Mouse (Mus musculus): ENCODE measurements at regions not wholly inside any gene's neighbourhood (a gene's known extent, or its start where the extent isn't known, plus 50 kb on each side); places are given as distances from the start of the nearest gene placed in this dataset.

- no peak for TF ChIP-seq CTCF (conservative IDR thresholded peaks at IDR 0.05)
- H3K27ac ChIP-seq, result no peak overlapping the region
- no peak overlapping the region for H3K4me3 ChIP-seq
- no peak for DNase-seq (ENCODE audit: low spot score in 2 of 2)
These were observed 89.1 kb downstream of the Kcnj2 start for GRCm38 (mm10) chr11:111155023-111155422.

- no peak for TF ChIP-seq CTCF (conservative IDR thresholded peaks at IDR 0.05)
- Histone ChIP-seq H3K4me3 (no peak overlapping the region), H3K27ac (no peak overlapping the region)
- DNase-seq (ENCODE audit: low spot score in 2 of 2), result no peak
These were observed 89.8 kb downstream of the Kcnj2 start for GRCm38 (mm10) chr11:111155747-111156146.

GRCm38 (mm10) chr11:111159299-111159698 lies 93.3 kb downstream of the Kcnj2 start:
- DNase-seq (ENCODE audit: low spot score in 2 of 2), result no peak
- TF ChIP-seq CTCF (conservative IDR thresholded peaks at IDR 0.05), result no peak
- H3K4me3 ChIP-seq, result no peak overlapping the region
- no peak overlapping the region for H3K27ac ChIP-seq

DNA sequence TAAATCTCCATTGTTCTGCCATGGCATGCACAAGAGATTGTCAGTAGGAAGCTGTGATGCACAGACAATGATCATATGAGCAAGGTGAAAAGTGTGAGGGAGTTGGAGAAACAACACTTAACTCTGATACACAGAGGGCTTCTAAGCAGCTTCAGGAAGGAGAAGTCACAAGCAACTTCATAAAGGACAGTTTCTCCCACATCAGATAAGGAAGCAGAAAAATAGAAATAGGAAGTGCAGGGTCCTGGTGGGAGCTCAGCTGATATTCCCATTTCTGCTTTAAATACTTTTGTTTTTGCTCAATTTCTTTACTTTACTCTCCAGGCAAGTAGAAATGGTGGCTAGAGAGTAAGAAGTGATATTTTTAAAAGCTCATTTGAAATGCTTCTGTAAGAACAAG lies 98.9 kb downstream of the Kcnj2 start:
- no peak overlapping the region for H3K27ac ChIP-seq
- no peak for DNase-seq (ENCODE audit: low spot score in 2 of 2)
- TF ChIP-seq CTCF (conservative IDR thresholded peaks at IDR 0.05), result no peak
- H3K4me3 ChIP-seq, result no peak overlapping the region

DNA sequence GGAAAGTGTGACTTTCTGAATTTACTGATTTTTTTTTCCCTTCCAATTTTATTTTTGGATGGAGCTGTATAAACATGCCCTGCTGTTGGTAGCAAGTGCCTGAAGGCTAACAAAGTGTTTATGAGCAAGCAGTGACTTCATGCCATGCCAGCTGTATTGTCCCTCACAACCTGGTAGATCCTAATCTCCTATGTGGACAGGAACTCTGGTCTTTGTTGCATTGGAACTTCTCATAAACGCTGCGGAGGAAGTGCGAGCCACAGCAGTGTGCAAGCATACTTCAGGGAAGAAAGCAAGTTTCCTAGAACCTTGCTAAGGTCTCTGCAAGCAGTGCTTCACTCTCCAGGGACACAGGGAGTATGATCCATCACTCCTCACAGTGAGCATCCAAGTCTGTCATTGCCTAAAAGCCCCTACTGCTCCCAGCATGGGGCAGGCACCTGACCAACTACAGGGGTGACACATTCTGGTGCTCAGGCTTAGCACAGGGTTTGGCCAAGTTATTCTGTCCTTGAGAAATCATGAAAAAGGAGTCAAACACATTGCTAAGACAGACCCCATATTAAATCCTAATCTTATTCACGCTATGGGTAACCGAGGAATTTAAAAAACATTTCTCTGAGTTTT lies 104.3 kb downstream of the Kcnj2 start:
- Histone ChIP-seq H3K4me3 (no peak overlapping the region), H3K27ac (no peak overlapping the region)
- no peak for DNase-seq (ENCODE audit: low spot score in 2 of 2)
- TF ChIP-seq CTCF (conservative IDR thresholded peaks at IDR 0.05), result no peak

GRCm38 (mm10) chr11:111173525-111173924 lies 107.6 kb downstream of the Kcnj2 start:
- Histone ChIP-seq H3K27ac (no peak overlapping the region), H3K4me3 (no peak overlapping the region)
- no peak for TF ChIP-seq CTCF (conservative IDR thresholded peaks at IDR 0.05)
- no peak for DNase-seq (ENCODE audit: low spot score in 2 of 2)

DNA sequence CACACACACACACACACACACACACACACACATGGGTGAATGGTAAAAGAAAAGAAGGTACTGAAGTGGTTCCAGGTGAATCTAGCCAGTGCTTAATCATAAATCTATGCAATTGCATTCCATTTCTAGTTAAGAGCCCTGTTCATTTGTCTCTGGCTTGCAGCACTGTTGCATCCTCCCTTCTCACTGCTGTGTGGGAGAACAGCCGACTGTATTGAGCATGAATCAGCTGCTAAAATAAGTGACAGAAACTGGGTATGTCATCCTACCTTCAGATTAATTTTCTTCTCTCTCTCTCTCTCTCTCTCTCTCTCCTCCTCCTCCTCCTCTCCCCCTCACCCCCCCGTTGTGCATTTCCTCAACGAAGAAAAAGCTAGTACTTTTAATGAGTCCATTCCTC lies 109.6 kb downstream of the Kcnj2 start:
- TF ChIP-seq CTCF (conservative IDR thresholded peaks at IDR 0.05), result no peak
- Histone ChIP-seq H3K4me3 (no peak overlapping the region), H3K27ac (peak overlapping the region; percentile 68; the same call in 1 of the 2 replicates)
- peak; percentile 16 to 39 for DNase-seq (ENCODE audit: low spot score in 2 of 2)

DNA sequence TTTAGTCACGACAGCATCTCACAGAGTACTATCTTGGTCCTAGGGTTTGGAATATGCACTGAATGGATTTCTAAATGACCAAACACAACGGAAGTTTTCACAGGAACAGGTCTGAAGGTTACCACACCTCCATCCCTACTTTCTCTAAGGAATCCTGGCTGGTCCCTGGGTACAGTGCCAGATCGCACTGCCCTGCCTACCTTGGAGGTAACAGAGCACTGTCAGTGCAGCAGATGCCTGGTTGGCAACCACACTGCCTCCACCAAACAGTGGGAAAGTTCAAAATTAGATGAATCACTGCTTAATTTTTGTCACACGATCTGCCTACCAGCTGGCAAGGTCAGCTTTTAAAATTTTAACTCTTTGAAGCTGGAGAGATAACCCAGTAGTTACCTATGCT lies 111.6 kb downstream of the Kcnj2 start:
- peak in 1 of 2 experiments; percentile 20 for DNase-seq (ENCODE audit: low spot score in 2 of 2)
- Histone ChIP-seq H3K4me3 (no peak overlapping the region), H3K27ac (peak overlapping the region; percentile 18; the same call in 1 of the 2 replicates)
- TF ChIP-seq CTCF (conservative IDR thresholded peaks at IDR 0.05), result no peak

DNA sequence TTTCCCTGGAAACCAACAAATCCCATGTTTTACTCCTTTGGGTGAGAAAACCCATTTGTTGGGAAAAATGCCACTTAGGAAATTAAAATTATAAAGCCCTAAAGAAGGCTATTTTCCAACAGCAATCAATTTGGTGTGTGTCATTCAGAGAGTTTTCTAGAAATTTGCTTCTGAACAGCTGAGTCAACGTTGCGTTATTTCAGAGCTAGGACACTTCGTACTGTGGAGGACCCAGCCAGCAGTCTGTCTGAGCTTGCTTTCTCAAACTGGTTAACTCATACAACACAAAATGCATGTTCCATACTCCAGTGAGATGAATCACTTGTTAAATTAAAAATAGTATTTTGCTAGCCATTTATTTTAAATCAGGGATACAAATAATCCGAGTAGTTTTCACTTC lies 131.5 kb downstream of the Kcnj2 start:
- DNase-seq (ENCODE audit: low spot score in 2 of 2), result peak; percentile 41 to 60
- Histone ChIP-seq H3K4me3 (no peak overlapping the region), H3K27ac (peak overlapping the region; percentile 72)
- TF ChIP-seq CTCF (conservative IDR thresholded peaks at IDR 0.05), result no peak

- no peak for TF ChIP-seq CTCF (conservative IDR thresholded peaks at IDR 0.05)
- no peak overlapping the region for H3K4me3 ChIP-seq
- DNase-seq (ENCODE audit: low spot score in 2 of 2), result no peak
- no peak overlapping the region for H3K27ac ChIP-seq
These were observed 134.5 kb downstream of the Kcnj2 start for GRCm38 (mm10) chr11:111200512-111200911.

DNA sequence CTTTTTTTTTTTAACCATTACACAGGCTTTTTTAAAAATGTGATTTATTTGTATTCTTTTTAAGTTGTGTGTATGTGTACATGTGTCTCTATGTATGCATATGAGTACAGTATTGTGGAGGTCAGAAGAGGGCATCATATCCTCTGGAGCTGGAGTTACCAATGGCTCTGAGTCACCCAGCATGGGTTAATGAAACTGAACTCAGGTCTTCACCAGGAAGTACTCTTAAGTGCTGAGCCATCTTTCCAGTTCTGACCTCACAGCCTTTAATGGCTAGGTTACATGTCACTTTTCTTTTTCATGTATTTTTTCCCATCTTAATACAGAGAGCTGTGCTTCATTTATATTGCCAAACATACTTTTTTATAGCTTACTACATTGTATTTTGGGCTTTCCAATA lies 136.8 kb downstream of the Kcnj2 start:
- no peak for TF ChIP-seq CTCF (conservative IDR thresholded peaks at IDR 0.05)
- Histone ChIP-seq H3K4me3 (no peak overlapping the region), H3K27ac (no peak overlapping the region)
- DNase-seq (ENCODE audit: low spot score in 2 of 2), result no peak

- Histone ChIP-seq H3K27ac (no peak overlapping the region), H3K4me3 (no peak overlapping the region)
- no peak for TF ChIP-seq CTCF (conservative IDR thresholded peaks at IDR 0.05)
- DNase-seq (ENCODE audit: low spot score in 2 of 2), result no peak
These were observed 144.6 kb downstream of the Kcnj2 start for GRCm38 (mm10) chr11:111210565-111210964.

- no peak for TF ChIP-seq CTCF (conservative IDR thresholded peaks at IDR 0.05)
- DNase-seq (ENCODE audit: low spot score in 2 of 2), result no peak
- Histone ChIP-seq H3K27ac (no peak overlapping the region), H3K4me3 (no peak overlapping the region)
These were observed 146.2 kb downstream of the Kcnj2 start for GRCm38 (mm10) chr11:111212038-111212701.

DNA sequence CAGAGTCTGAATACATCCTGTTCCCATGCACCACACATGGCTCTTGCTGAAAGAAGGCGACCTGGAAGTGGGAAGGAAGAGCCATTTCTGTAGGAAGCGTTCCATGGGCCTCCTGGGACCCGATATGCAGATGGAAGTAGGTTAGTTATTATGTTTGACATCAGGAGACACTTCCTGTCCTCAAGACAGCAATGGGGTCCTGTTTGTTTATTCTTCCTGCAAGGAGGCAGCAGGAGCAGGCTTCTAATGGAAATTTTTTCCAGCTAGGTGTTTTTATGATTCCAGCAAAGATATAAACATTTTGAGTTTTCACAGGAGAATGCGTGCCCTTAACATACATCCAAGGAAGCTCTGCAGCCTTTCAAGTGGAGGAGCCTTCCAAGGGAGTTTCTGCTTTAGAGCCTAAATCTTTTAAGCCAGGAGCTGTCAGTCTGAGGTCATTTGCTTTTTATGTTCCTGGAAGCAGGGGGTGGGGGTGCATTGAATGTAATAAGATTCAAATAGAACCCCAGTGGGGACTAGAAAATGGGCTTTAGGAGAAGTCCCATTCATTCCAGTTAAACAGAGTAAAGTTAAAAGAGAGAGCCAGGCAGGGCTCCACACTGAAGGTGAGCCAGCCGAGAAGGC lies 146.9 kb downstream of the Kcnj2 start:
- no peak for TF ChIP-seq CTCF (conservative IDR thresholded peaks at IDR 0.05)
- no peak overlapping the region for H3K27ac ChIP-seq
- H3K4me3 ChIP-seq, result no peak overlapping the region
- no peak for DNase-seq (ENCODE audit: low spot score in 2 of 2)

All from layer of hippocampus, adult 2 months (tissue).